Mouse (Mus musculus): ENCODE results near the gene Map2k2.

Map2k2 gene

GRCm38 (mm10) chr10:81106113-81106721, 502 bp downstream of the Map2k2 start:
- DNase-seq = peak; percentile 79

GRCm38 (mm10) chr10:81112946-81113345, 7.2 kb downstream of the Map2k2 start:
- DNase-seq = no peak

- no peak for DNase-seq
Observed at GRCm38 (mm10) chr10:81119625-81120024, 13.9 kb downstream of the Map2k2 start.

GRCm38 (mm10) chr10:81120650-81121049, 14.9 kb downstream of the Map2k2 start:
- no peak for DNase-seq

- no peak for DNase-seq
Observed at GRCm38 (mm10) chr10:81122889-81123288, 17.2 kb downstream of the Map2k2 start.

GRCm38 (mm10) chr10:81123500-81123899, 17.8 kb downstream of the Map2k2 start:
- no peak for DNase-seq

GRCm38 (mm10) chr10:81134181-81134587, 28.5 kb downstream of the Map2k2 start:
- DNase-seq = no peak

- peak; percentile 47 for DNase-seq
Observed at GRCm38 (mm10) chr10:81134966-81135681, 29.4 kb downstream of the Map2k2 start, which contains the start of gene Zbtb7a. Gene Zbtb7a, plus strand, starts transcription at chr10:81135220.

GRCm38 (mm10) chr10:81135831-81136705, 30.4 kb downstream of the Map2k2 start:
- DNase-seq = peak; percentile 70

GRCm38 (mm10) chr10:81136706-81137231, 31.1 kb downstream of the Map2k2 start:
- peak; percentile 91 for DNase-seq

GRCm38 (mm10) chr10:81137252-81138130, 31.8 kb downstream of the Map2k2 start:
- peak; percentile 100 for DNase-seq

- peak; percentile 42 for DNase-seq
Observed at GRCm38 (mm10) chr10:81138131-81138782, 32.5 kb downstream of the Map2k2 start.

- DNase-seq = no peak
Observed at GRCm38 (mm10) chr10:81138821-81139528, 33.3 kb downstream of the Map2k2 start.

- no peak for DNase-seq
Observed at GRCm38 (mm10) chr10:81139529-81139846, 33.8 kb downstream of the Map2k2 start.

GRCm38 (mm10) chr10:81140005-81140404, 34.3 kb downstream of the Map2k2 start:
- DNase-seq = no peak

GRCm38 (mm10) chr10:81140717-81141454, 35.2 kb downstream of the Map2k2 start:
- DNase-seq = no peak

GRCm38 (mm10) chr10:81141455-81142210, 35.9 kb downstream of the Map2k2 start:
- DNase-seq = no peak

GRCm38 (mm10) chr10:81142551-81142981, 36.9 kb downstream of the Map2k2 start:
- DNase-seq = no peak

GRCm38 (mm10) chr10:81143157-81143633, 37.5 kb downstream of the Map2k2 start:
- DNase-seq = no peak

All from right cerebral cortex, postnatal 4 days (tissue).